Mouse (Mus musculus) olfactory bulb, adult 2 months (tissue): Measurements from ENCODE around the gene Mfap1a. TPM values are rescaled to one million over a fixed set of nuclear protein-coding genes. Genes with fewer than 3 reads are reported as not detected.
A peak's percentile ranks its signal among the peaks of the same experiment; 100 is the strongest.
"Not testable (repeated sequence)": the region's sequence is repeated elsewhere in the genome, so short reads cannot be mapped to it uniquely, and the experiment has no call there.

ENCODE experiments used
- H3K27ac ChIP-seq: fragments of 200-500 bp; 2 replicates; pipeline ENCODE4 v1.5.1; 2012; ENCODE audit warnings: low read depth, low read length; ENCODE audit not compliant: insufficient read depth
- H3K4me1 ChIP-seq: fragments of 200-500 bp; 2 replicates; pipeline ENCODE4 v1.6.1; 2012; ENCODE audit warnings: low read length; ENCODE audit not compliant: control insufficient read depth, insufficient read depth
- H3K4me3 ChIP-seq: fragments of 200-500 bp; 2 replicates; pipeline ENCODE4 v1.5.1; 2012; ENCODE audit warnings: mild to moderate bottlenecking, low read depth, low read length, moderate library complexity; ENCODE audit not compliant: insufficient read depth
- CTCF ChIP-seq: fragments of 200-500 bp; IDR thresholded peaks from 2 replicates; pipeline ENCODE4 v1.5.1; 2012; ENCODE audit warnings: low read depth, mild to moderate bottlenecking, low read length, moderate library complexity; ENCODE audit not compliant: insufficient read depth
- POLR2A ChIP-seq: fragments of 200-500 bp; IDR thresholded peaks from 2 replicates; pipeline ENCODE4 v1.6.1; 2012; ENCODE audit warnings: mild to moderate bottlenecking, low read depth, low read length, moderate library complexity; ENCODE audit not compliant: insufficient read depth
- WGBS: fragments of 180-500 bp; shearing (Covaris S2); methylation state at CpG from one replicate; pipeline ENCODE4 v1.1.7; 2018; 5-methylcytosine and 5-hydroxymethylcytosine counted together
- polyA plus RNA-seq: library from polyadenylated mRNA; stranded (reverse); fragments of >200 nt; gene quantifications from 2 replicates; pipeline ENCODE4 v1.2.4, GENCODE M21; 2012; ENCODE audit warnings: low replicate concordance; ENCODE audit not compliant: missing spikeins, insufficient read depth, insufficient read length

Mfap1a gene
- polyA plus RNA-seq, 1 experiment: not detected

DNA sequence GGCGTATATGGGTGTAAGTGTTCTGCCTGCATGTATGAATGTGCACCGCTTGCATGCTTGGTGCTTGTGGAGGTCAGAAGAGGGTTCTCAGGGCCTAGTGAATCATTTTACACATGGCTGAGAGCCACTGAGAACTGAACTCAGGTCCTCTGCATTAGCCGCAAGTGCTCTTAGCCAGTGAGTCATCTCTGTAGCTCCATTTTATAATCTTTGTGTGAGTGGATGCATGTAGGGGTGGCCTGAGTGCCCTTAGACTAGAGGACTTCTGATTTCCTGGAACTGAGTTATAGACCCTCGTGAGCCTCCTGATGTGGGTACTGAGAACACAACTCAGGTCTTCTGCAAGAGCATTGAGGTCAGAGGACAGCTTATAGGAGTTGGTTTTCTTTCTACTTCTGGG is 7.7 kb upstream of the Mfap1a start:
- no peak overlapping the region for H3K27ac ChIP-seq
- 97% methylated on average over 4 of the region's 4 CpGs for WGBS
- no peak for TF ChIP-seq CTCF
- TF ChIP-seq POLR2A: no peak
- no peak overlapping the region for H3K4me3 ChIP-seq
- H3K4me1 ChIP-seq: peaks cover 5% of the 10 kb centered on the region

DNA sequence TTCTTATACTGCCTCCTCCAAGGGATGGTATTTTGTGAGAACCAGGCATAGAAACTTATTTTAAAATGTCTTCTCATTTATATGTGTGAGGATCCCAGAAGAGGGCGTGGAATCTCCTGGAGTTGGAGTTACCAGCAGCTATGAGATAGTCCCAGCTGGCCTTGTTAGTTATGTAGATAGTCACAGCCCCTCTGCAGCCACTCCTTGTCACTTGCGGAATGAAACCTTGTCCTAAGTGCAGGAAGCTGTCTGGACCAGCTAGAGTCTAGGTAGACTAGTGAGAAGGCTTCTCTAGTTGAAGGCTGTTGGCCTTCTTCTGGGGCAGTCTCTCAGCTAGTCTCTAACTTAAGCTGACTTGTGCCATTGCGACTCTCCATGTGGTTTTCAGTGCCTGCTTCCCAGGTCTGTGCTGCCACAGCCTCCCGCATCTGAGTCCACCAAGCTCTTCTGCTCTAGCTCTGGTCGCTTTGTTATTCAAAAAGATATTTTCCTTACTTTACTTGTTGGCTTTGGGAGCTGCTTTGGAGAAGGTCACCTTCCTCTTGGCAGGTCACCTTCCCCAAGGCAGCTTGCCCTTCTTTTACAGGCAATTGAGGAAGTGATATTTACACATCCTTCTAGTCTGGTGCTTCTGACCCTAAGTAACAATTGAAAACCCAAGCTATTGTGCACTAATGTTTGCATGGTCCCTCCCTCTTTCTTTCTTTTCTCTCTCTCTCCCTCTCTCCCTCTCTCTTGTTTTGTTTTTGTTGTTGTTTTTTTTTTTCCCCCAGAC is 6.7 kb upstream of the Mfap1a start:
- H3K4me1 ChIP-seq, H3K4me3 ChIP-seq, H3K27ac ChIP-seq: not testable (repeated sequence)
- 99% methylated on average over 5 of the region's 5 CpGs for WGBS

- H3K4me3 ChIP-seq: no peak overlapping the region
- no peak overlapping the region for H3K27ac ChIP-seq
- peaks cover 5% of the 10 kb centered on the region for H3K4me1 ChIP-seq
- TF ChIP-seq CTCF: no peak
- TF ChIP-seq POLR2A: no peak
- WGBS: 93% methylated on average over 8 of the region's 8 CpGs
These were observed 4.9 kb upstream of the Mfap1a start for GRCm38 (mm10) chr2:121511401-121511800.

- WGBS: 18% methylated on average over 16 of the region's 16 CpGs
- Histone ChIP-seq H3K27ac (no peak overlapping the region), H3K4me1 (peaks cover 5% of the 10 kb centered on the region), H3K4me3 (peak overlapping the region; percentile 40)
- TF ChIP-seq POLR2A: no peak
- TF ChIP-seq CTCF: no peak
These were observed 3.1 kb upstream of the Mfap1a start for GRCm38 (mm10) chr2:121509584-121509983.

DNA sequence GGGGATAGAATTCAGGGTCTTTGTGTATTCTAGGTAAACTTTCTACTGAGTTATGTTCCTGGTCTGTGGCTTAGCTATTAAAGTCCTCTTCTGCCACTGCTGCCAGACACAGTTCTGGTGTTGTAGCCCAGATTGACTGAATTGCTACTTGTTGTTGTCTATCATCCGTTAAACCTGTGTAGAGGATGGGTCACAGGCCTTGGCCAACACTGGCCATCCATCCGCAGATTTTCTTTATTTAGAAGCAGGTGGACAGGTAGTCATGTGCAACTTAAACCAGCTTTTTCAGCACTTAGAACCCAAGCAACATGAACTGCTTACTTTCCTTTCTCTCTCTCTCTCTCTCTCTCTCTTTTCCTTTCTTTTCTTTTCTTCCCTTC is 1.5 kb upstream of the Mfap1a start:
- 81% methylated on average over 2 of the region's 2 CpGs for WGBS
- Histone ChIP-seq H3K27ac (no peak overlapping the region), H3K4me1 (peaks cover 5% of the 10 kb centered on the region), H3K4me3 (no peak overlapping the region)
- no peak for TF ChIP-seq CTCF
- TF ChIP-seq POLR2A: no peak

GRCm38 (mm10) chr2:121507173-121507950 is 897 bp upstream of the Mfap1a start:
- H3K4me3 ChIP-seq: no peak overlapping the region
- no peak overlapping the region for H3K27ac ChIP-seq
- H3K4me1 ChIP-seq: peaks cover 5% of the 10 kb centered on the region
- WGBS: 6% methylated on average over 12 of the region's 12 CpGs
- no peak for TF ChIP-seq CTCF
- no peak for TF ChIP-seq POLR2A

DNA sequence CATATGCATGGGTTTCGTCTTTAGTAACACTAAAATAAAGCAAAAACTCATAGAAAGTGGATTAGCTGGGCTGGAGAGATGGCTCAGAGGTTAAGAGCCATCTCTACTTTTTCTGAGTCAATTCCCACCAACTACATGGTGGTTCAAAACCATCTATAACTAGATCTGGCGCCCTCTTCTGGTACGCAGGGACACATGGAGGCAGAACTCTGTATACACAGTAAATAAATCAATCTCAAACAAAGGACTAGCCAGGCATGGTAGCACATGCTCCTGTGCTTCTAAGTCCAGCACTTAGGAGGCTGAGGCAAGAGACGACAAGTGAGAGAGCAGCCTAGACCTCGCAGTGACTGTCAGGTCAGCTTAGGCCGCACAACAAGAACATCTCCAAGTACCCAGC is 4.9 kb downstream of the Mfap1a start:
- not testable (repeated sequence) for H3K27ac ChIP-seq, H3K4me3 ChIP-seq, H3K4me1 ChIP-seq
- WGBS: 83% methylated on average over 1 of the region's 6 CpGs

DNA sequence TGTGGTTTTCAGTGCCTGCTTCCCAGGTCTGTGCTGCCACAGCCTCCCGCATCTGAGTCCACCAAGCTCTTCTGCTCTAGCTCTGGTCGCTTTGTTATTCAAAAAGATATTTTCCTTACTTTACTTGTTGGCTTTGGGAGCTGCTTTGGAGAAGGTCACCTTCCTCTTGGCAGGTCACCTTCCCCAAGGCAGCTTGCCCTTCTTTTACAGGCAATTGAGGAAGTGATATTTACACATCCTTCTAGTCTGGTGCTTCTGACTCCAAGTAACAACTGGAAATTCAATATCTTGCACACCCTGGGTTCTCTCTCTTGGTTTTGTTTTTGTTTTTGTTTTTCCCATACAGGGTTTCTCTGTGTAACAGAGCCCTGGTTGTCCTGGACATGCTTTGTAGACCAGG is 22.1 kb downstream of the Mfap1a start:
- whole genome bisulfite sequencing: 84% methylated on average over 2 of the region's 2 CpGs
- H3K27ac ChIP-seq, H3K4me1 ChIP-seq, H3K4me3 ChIP-seq: not testable (repeated sequence)

DNA sequence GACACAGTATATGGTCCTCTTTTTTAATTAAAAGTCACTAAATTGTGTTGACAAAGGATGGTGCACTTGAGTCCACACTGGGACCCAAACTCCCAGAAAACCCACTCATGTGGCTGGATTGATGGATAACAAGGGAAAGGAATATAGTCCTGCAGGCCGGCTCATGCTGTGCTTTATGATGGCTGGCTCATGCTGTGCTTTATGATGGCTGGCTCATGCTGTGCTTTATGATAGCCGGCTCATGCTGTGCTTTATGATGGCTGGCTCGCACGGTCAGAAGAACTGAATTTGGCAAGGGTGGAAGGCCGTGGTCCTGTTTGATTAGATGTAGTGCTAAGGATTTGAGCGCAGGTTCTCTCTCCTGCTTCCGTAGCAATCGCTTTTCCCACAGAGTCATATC is 22.9 kb downstream of the Mfap1a start:
- Histone ChIP-seq H3K4me3 (no peak overlapping the region), H3K4me1 (no peaks in the 10 kb centered on the region; the same call in 1 of the 2 replicates), H3K27ac (no peak overlapping the region)
- 55% methylated on average over 8 of the region's 8 CpGs for WGBS
- TF ChIP-seq POLR2A (no peak), CTCF (no peak)

GRCm38 (mm10) chr2:121480916-121481315 is 25.5 kb downstream of the Mfap1a start:
- WGBS: 89% methylated on average over 13 of the region's 13 CpGs
- H3K27ac ChIP-seq, H3K4me3 ChIP-seq, H3K4me1 ChIP-seq: not testable (repeated sequence)
